Mouse (Mus musculus) ES-Bruce4 (cell line): ENCODE measurements around the gene Phospho1.

ENCODE experiments used
- CTCF ChIP-seq: IDR thresholded peaks from one replicate; pipeline ENCODE4 v1.8.1; 2011; ENCODE audit warnings: low read depth, low read length
- EP300 ChIP-seq: IDR thresholded peaks from 2 replicates; pipeline ENCODE4 v1.6.1; 2011; ENCODE audit warnings: low read depth, low read length; ENCODE audit not compliant: insufficient read depth
- POLR2A ChIP-seq: IDR thresholded peaks from one replicate; pipeline ENCODE4 v1.8.1; 2011; ENCODE audit warnings: low read length; ENCODE audit not compliant: insufficient read depth

DNA sequence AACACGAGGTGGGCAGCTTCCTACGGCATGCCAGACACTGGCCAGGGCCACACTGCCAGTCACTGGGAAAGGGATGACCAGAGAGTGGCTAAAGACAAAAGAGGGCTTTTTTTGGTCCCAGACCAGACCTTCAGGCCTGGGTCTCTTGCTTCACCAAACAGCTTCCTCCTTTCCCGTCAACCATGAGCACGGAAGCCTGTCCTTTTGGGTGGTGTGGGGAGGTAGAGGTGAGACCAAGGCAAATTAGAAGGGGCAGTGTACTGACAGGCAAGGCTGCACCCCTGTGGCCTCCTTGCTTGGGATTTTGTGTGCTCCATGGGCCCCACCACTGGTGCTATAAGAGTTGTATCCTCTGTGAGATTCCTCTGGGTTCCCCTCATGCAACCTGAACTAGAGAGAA is 14.3 kb downstream of the Phospho1 start:
- TF ChIP-seq CTCF: no peak
- no peak for TF ChIP-seq EP300
- no peak for TF ChIP-seq POLR2A
